Mouse (Mus musculus): ENCODE results near the gene Sh3gl3. TPM values are rescaled to one million over a fixed set of nuclear protein-coding genes. Genes with fewer than 3 reads are reported as not detected.

Gene Sh3gl3
- polyA plus RNA-seq, 1 experiment: 0.53 TPM

- Histone ChIP-seq H3K27ac (ENCODE audit: insufficient read depth, low read length) (no peak overlapping the region), H3K4me1 (ENCODE audit: control insufficient read depth, insufficient read depth, insufficient read length) (peaks cover 3% of the 10 kb centered on the region), H3K4me3 (ENCODE audit: extremely low read depth, insufficient read depth, insufficient read length) (no peak overlapping the region), H3K36me3 (ENCODE audit: control insufficient read depth, insufficient read depth, low read length) (no peaks in the 10 kb centered on the region), H3K27me3 (ENCODE audit: control insufficient read depth, insufficient read depth, low read length) (peaks cover 6% of the 10 kb centered on the region; the same call in 1 of the 2 replicates)
- TF ChIP-seq POLR2A (IDR thresholded peaks at IDR 0.05; ENCODE audit: low read depth, low read length): no peak
- no peak for TF ChIP-seq CTCF (IDR thresholded peaks at IDR 0.05; ENCODE audit: extremely low read depth, insufficient read depth, insufficient read length, insufficient replicate concordance)
- peak in 1 of 2 experiments; percentile 1 for DNase-seq (ENCODE audit: low read depth in 1 of 2, low spot score in 2 of 2)
- WGBS: 91% methylated on average over 5 of the region's 5 CpGs
Observed at GRCm38 (mm10) chr7:82177336-82177735, 3.7 kb downstream of the Sh3gl3 start.

GRCm38 (mm10) chr7:82180919-82181318 lies 7.3 kb downstream of the Sh3gl3 start:
- DNase-seq (ENCODE audit: low read depth in 1 of 2, low spot score in 2 of 2): peak in 1 of 2 experiments; percentile 0
- Histone ChIP-seq H3K4me3 (ENCODE audit: extremely low read depth, insufficient read depth, insufficient read length) (no peak overlapping the region), H3K27ac (ENCODE audit: insufficient read depth, low read length) (no peak overlapping the region), H3K4me1 (ENCODE audit: control insufficient read depth, insufficient read depth, insufficient read length) (no peaks in the 10 kb centered on the region), H3K36me3 (ENCODE audit: control insufficient read depth, insufficient read depth, low read length) (no peaks in the 10 kb centered on the region), H3K27me3 (ENCODE audit: control insufficient read depth, insufficient read depth, low read length) (no peaks in the 10 kb centered on the region)
- 80% methylated on average over 5 of the region's 5 CpGs for WGBS
- TF ChIP-seq POLR2A (IDR thresholded peaks at IDR 0.05; ENCODE audit: low read depth, low read length) (no peak), CTCF (IDR thresholded peaks at IDR 0.05; ENCODE audit: extremely low read depth, insufficient read depth, insufficient read length, insufficient replicate concordance) (no peak)

GRCm38 (mm10) chr7:82182781-82183180 lies 9.1 kb downstream of the Sh3gl3 start:
- H3K27me3 ChIP-seq (ENCODE audit: control insufficient read depth, insufficient read depth, low read length): no peaks in the 10 kb centered on the region
- no peaks in the 10 kb centered on the region for H3K36me3 ChIP-seq (ENCODE audit: control insufficient read depth, insufficient read depth, low read length)
- WGBS: 47% methylated on average over 2 of the region's 2 CpGs
- H3K27ac ChIP-seq (ENCODE audit: insufficient read depth, low read length): no peak overlapping the region
- TF ChIP-seq POLR2A (IDR thresholded peaks at IDR 0.05; ENCODE audit: low read depth, low read length) (no peak), CTCF (IDR thresholded peaks at IDR 0.05; ENCODE audit: extremely low read depth, insufficient read depth, insufficient read length, insufficient replicate concordance) (no peak)
- no peak overlapping the region for H3K4me3 ChIP-seq (ENCODE audit: extremely low read depth, insufficient read depth, insufficient read length)
- no peaks in the 10 kb centered on the region for H3K4me1 ChIP-seq (ENCODE audit: control insufficient read depth, insufficient read depth, insufficient read length)
- DNase-seq (ENCODE audit: low read depth in 1 of 2, low spot score in 2 of 2): peak in 1 of 2 experiments; percentile 1

GRCm38 (mm10) chr7:82191604-82192003 lies 18.0 kb downstream of the Sh3gl3 start:
- TF ChIP-seq POLR2A (IDR thresholded peaks at IDR 0.05; ENCODE audit: low read depth, low read length) (no peak), CTCF (IDR thresholded peaks at IDR 0.05; ENCODE audit: extremely low read depth, insufficient read depth, insufficient read length, insufficient replicate concordance) (no peak)
- H3K27ac ChIP-seq (ENCODE audit: insufficient read depth, low read length): no peak overlapping the region

GRCm38 (mm10) chr7:82192512-82192911 lies 18.9 kb downstream of the Sh3gl3 start:
- no peak for DNase-seq (ENCODE audit: low read depth in 1 of 2, low spot score in 2 of 2)
- WGBS: 29% methylated on average over 4 of the region's 4 CpGs
- no peaks in the 10 kb centered on the region for H3K27me3 ChIP-seq (ENCODE audit: control insufficient read depth, insufficient read depth, low read length)

More at GRCm38 (mm10) chr7:82191604-82192003, 18.0 kb downstream of the Sh3gl3 start:
- WGBS: 66% methylated on average over 11 of the region's 11 CpGs
- Histone ChIP-seq H3K36me3 (ENCODE audit: control insufficient read depth, insufficient read depth, low read length) (no peaks in the 10 kb centered on the region), H3K4me1 (ENCODE audit: control insufficient read depth, insufficient read depth, insufficient read length) (no peaks in the 10 kb centered on the region), H3K4me3 (ENCODE audit: extremely low read depth, insufficient read depth, insufficient read length) (no peak overlapping the region), H3K27me3 (ENCODE audit: control insufficient read depth, insufficient read depth, low read length) (no peaks in the 10 kb centered on the region)
- DNase-seq (ENCODE audit: low read depth in 1 of 2, low spot score in 2 of 2): no peak

GRCm38 (mm10) chr7:82203111-82203510 lies 29.5 kb downstream of the Sh3gl3 start:
- no peaks in the 10 kb centered on the region for H3K36me3 ChIP-seq (ENCODE audit: control insufficient read depth, insufficient read depth, low read length)
- H3K27me3 ChIP-seq (ENCODE audit: control insufficient read depth, insufficient read depth, low read length): no peaks in the 10 kb centered on the region
- H3K4me3 ChIP-seq (ENCODE audit: extremely low read depth, insufficient read depth, insufficient read length): no peak overlapping the region
- H3K4me1 ChIP-seq (ENCODE audit: control insufficient read depth, insufficient read depth, insufficient read length): peaks cover 5% of the 10 kb centered on the region; the same call in 1 of the 2 replicates
- H3K27ac ChIP-seq (ENCODE audit: insufficient read depth, low read length): no peak overlapping the region
- 89% methylated on average over 7 of the region's 7 CpGs for WGBS
- DNase-seq (ENCODE audit: low read depth in 1 of 2, low spot score in 2 of 2): no peak
- no peak for TF ChIP-seq CTCF (IDR thresholded peaks at IDR 0.05; ENCODE audit: extremely low read depth, insufficient read depth, insufficient read length, insufficient replicate concordance)
- TF ChIP-seq POLR2A (IDR thresholded peaks at IDR 0.05; ENCODE audit: low read depth, low read length): no peak

More at GRCm38 (mm10) chr7:82192512-82192911, 18.9 kb downstream of the Sh3gl3 start:
- no peaks in the 10 kb centered on the region for H3K4me1 ChIP-seq (ENCODE audit: control insufficient read depth, insufficient read depth, insufficient read length)
- no peaks in the 10 kb centered on the region for H3K36me3 ChIP-seq (ENCODE audit: control insufficient read depth, insufficient read depth, low read length)
- H3K4me3 ChIP-seq (ENCODE audit: extremely low read depth, insufficient read depth, insufficient read length): no peak overlapping the region
- H3K27ac ChIP-seq (ENCODE audit: insufficient read depth, low read length): no peak overlapping the region
- no peak for TF ChIP-seq POLR2A (IDR thresholded peaks at IDR 0.05; ENCODE audit: low read depth, low read length)
- TF ChIP-seq CTCF (IDR thresholded peaks at IDR 0.05; ENCODE audit: extremely low read depth, insufficient read depth, insufficient read length, insufficient replicate concordance): no peak

- H3K27me3 ChIP-seq (ENCODE audit: control insufficient read depth, insufficient read depth, low read length): no peaks in the 10 kb centered on the region
- no peak for DNase-seq (ENCODE audit: low read depth in 1 of 2, low spot score in 2 of 2)
- H3K36me3 ChIP-seq (ENCODE audit: control insufficient read depth, insufficient read depth, low read length): no peaks in the 10 kb centered on the region
- no peak for TF ChIP-seq CTCF (IDR thresholded peaks at IDR 0.05; ENCODE audit: extremely low read depth, insufficient read depth, insufficient read length, insufficient replicate concordance)
- H3K27ac ChIP-seq (ENCODE audit: insufficient read depth, low read length): no peak overlapping the region
- H3K4me3 ChIP-seq (ENCODE audit: extremely low read depth, insufficient read depth, insufficient read length): no peak overlapping the region
- H3K4me1 ChIP-seq (ENCODE audit: control insufficient read depth, insufficient read depth, insufficient read length): peaks cover 5% of the 10 kb centered on the region; the same call in 1 of the 2 replicates
- WGBS: 14% methylated on average over 12 of the region's 12 CpGs
Observed at GRCm38 (mm10) chr7:82204014-82204784, 30.6 kb downstream of the Sh3gl3 start.

Data from spleen, adult 2 months (tissue).